Mouse (Mus musculus) gonadal fat pad, adult 2 months (tissue): ENCODE measurements around the gene Alg12. TPM values are rescaled to one million over a fixed set of nuclear protein-coding genes. Genes with fewer than 3 reads are reported as not detected.
"Not testable (repeated sequence)": the region's sequence is repeated elsewhere in the genome, so short reads cannot be mapped to it uniquely, and the experiment has no call there.

ENCODE experiments used
- DNase-seq: peaks from one replicate; pipeline ENCODE4 v3.0.0-alpha.2; 2012; ENCODE audit warnings: low read depth
- polyA plus RNA-seq: library from polyadenylated mRNA; depleted of rRNA; stranded (reverse); fragments of >200 nt; gene quantifications from 2 replicates; pipeline ENCODE4 v1.2.3, GENCODE M21; 2012; rRNA removed

Gene Alg12
- polyA plus RNA-seq, 1 experiment: 19.6 TPM

DNA sequence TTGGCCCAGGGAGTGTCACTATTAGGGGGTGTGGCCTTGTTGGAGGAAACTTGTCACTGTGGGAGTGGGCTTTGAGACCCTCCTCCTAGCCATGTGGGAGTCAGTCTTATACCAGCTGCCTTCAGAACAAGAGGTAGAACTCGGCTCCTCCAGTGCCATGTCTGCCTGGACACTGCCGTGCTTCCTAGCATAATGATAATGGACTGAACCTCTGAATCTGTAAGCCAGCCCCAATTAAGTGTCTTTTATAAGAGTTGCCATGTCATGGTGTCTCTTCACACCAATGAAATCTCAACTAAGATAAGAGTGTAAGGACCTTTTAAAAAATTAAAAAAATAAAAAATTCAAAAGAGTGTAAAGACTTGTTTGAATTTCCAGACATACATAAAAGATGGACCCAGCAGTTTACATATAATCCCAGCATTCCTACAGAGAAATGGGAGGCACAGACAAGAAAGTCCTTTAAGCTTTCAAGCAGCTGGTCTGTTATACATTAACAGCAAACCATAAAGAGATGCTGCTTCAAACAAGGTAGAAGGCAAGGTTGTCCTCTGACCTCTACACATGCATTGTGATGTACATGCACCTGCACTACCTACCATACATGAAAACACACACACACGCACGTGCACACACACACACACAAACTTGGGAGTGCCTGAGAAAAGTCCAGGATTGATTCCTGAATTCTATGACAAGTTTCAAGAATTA is 26.8 kb downstream of the Alg12 start:
- no peak for DNase-seq

DNA sequence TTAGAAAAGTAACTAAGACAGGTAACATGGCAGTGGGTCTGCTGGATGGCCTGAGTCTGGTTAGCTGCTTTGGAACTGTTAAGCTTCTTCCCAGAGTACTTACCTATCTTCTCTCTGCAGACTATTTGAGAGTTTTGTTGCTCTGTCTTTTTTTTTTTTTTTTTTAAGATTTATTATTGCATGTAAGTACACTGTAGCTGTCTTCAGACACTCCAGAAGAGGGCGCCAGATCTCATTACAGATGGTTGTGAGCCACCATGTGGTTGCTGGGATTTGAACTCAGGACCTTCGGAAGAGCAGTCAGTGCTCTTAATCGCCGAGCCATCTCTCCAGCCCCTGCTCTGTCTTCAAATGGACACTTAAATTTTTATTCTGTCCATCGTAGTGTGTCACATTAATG is 44.5 kb downstream of the Alg12 start:
- not testable (repeated sequence) for DNase-seq

DNA sequence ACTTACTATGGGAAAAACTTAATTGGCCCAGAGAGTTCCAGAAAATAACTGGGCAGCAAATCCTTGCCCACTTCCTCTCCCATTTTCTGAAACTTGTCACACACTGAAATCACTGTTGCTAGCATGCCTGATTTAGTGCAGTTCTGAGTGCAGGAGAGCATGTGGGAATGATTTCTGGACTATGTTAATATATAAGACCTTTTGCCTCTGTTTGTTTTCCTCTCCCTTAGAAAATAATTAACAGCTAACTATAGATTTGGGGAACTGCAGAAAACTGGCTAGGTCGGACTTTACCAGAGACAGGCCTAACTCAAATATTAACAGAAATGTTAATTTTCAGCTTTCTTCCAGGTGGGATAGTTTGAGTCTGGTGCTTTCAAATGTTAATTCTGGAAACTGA is 50.6 kb downstream of the Alg12 start:
- no peak for DNase-seq

DNA sequence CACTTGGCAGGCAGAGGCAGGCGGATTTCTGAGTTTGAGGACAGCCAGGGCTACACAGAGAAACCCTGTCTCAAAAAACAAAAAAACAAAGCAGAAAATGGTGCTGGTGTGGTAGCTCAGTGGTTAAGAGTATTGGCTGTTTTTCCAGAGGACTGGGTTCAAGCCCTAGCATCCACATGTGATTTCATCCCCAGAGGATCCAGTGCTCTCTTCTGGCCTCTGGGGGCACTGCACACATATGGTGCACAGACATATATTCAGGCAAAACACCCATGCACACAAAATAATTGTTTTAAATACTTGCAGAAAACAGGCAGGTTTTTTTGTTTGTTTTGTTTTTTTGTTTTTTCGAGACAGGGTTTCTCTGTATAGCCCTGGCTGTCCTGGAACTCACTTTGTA is 53.0 kb downstream of the Alg12 start:
- DNase-seq: not testable (repeated sequence)

DNA sequence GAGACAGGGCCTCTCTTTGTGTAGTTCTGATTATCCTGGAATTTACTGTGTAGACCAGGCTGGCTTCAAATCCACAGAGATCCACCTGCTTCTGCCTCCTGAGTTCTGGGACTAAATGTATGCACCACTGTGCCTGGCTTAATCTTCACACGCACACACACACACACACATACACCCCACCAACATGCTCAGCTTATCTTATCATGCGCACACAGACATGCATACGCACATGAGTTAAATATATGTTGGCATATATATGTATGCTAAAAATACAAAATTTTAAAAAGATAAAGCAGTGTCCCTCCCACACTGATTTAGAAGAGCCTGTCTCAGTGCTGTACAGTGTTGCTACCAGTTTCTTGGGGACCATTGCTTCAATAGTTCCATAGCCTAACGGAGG is 57.6 kb downstream of the Alg12 start:
- DNase-seq: no peak

DNA sequence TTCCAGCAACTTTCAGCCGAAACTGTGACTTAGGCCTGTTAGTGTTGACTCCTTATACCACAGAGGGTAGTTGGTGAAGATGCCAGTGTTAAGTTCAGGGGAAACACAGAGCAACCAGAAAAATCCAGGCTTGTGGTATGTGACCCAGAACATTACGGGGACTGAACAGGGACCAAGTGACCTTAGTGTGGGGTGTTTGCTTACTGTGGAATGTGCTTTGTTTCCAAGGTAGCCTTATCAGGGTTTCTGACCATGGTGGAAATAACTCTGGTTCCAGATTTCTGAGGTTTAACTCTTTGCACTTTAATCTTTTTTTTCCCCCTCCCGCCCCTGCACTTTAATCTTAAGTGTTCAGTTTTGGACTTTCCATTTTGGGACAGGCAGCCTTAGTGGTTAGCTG is 61.1 kb downstream of the Alg12 start:
- DNase-seq: no peak

DNA sequence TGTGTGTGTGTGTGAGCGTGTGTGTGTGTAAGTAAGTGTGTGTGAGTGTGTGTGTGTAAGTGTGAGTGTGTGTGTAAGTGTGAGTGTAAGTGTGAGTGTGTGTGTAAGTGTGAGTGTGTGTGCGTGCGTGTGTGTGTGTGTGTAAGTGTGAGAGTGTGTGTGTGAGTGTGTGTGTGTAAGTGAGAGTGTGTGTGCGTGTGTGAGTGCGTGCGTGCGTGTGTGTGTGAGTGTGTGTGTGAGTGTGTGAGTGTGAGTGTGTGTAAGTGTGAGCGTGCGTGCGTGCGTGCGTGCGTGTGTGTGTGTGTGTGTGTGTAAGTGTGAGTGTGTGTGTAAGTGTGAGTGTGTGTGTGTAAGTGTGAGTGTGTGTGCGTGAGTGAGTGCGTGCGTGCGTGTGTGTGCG is 63.4 kb downstream of the Alg12 start:
- DNase-seq: no peak

Other genes starting within 250 kb of the Alg12 start
- 0.57 and 1.2 TPM in 2 replicates for gene Zdhhc25, start 219.0 kb downstream of the Alg12 start, polyA plus RNA-seq
- 12.9 and 21.2 TPM in 2 replicates for gene Brd1, start 85.1 kb downstream of the Alg12 start, polyA plus RNA-seq
- 5.2 and 6.3 TPM in 2 replicates for gene Zbed4, start 67.7 kb downstream of the Alg12 start, polyA plus RNA-seq
- 106 and 153 TPM in 2 replicates for gene Creld2, start 328 bp upstream of the Alg12 start, polyA plus RNA-seq
- gene Pim3, start 42.9 kb upstream of the Alg12 start, polyA plus RNA-seq: 51.8 and 58.9 TPM in 2 replicates
- 0.45 and 0.82 TPM in 2 replicates for gene Ttll8, start 135.1 kb upstream of the Alg12 start, polyA plus RNA-seq
- gene Mlc1, start 159.7 kb upstream of the Alg12 start, polyA plus RNA-seq: 0.26 and 0.70 TPM in 2 replicates
- gene Mov10l1, start 163.6 kb upstream of the Alg12 start, polyA plus RNA-seq: 0.11 and 0.15 TPM in 2 replicates
- gene Panx2, start 240.4 kb upstream of the Alg12 start, polyA plus RNA-seq: 2.7 and 4.4 TPM in 2 replicates